Mouse (Mus musculus) activated CD4-positive, CD25-positive, alpha-beta regulatory T cell (primary cell): ENCODE data around the gene Tgfa. TPM values are rescaled to one million over a fixed set of nuclear protein-coding genes. Genes with fewer than 3 reads are reported as not detected.

Source experiments
- polyA plus RNA-seq, 2 experiments: library from polyadenylated mRNA; unstranded; fragments of 100-300 nt; shearing (Covaris generic); gene quantifications; one replicate each; pipeline ENCODE4 v1.2.1; 2017

Gene Tgfa
- polyA plus RNA-seq = under 1 TPM in 1 of 2 experiments, not detected in 1; 0.38 TPM

GRCm38 (mm10) chr6:86194941-86195932, at the start of gene Tgfa:
Tgfa (plus strand) TSS chr6:86195223.

Other genes with a start within 250 kb of the Tgfa start
- 100 to 1,000 TPM; 154 to 179 TPM for gene Dusp11, start 233.6 kb upstream of the Tgfa start, polyA plus RNA-seq
- under 1 TPM in 1 of 2 experiments, not detected in 1; 0.36 TPM for gene Figla, start 179.1 kb upstream of the Tgfa start, polyA plus RNA-seq
- under 1 TPM; 0.38 to 0.64 TPM for gene Add2, start 166.5 kb upstream of the Tgfa start, polyA plus RNA-seq
- gene Fam136a, start 170.4 kb downstream of the Tgfa start, polyA plus RNA-seq = 10 to 100 TPM; 36.2 to 44.4 TPM
- 100 to 1,000 TPM; 334 to 421 TPM for gene Snrpg, start 176.1 kb downstream of the Tgfa start, polyA plus RNA-seq
- gene Pcyox1, start 201.9 kb downstream of the Tgfa start, polyA plus RNA-seq = 1 to 10 TPM; 6.4 to 9.5 TPM
- gene Tia1, start 209.0 kb downstream of the Tgfa start, polyA plus RNA-seq = 100 to 1,000 TPM; 101 to 121 TPM
- not detected for gene Gm44790, start 231.4 kb downstream of the Tgfa start, polyA plus RNA-seq
- gene C87436, start 243.2 kb downstream of the Tgfa start, polyA plus RNA-seq = 10 to 100 TPM; 36.8 to 37.2 TPM